Mouse (Mus musculus): Measurements from ENCODE around the gene Zfp575. TPM values are rescaled to one million over a fixed set of nuclear protein-coding genes. Genes with fewer than 3 reads are reported as not detected.

Gene Zfp575
- polyA plus RNA-seq, 1 experiment = 1.4 TPM

- WGBS = 2% methylated on average over 36 of the region's 36 CpGs
- Histone ChIP-seq H3K27me3 (ENCODE audit: control insufficient read depth, insufficient read depth, low read length) (peaks cover 9% of the 10 kb centered on the region; the same call in 1 of the 2 replicates), H3K4me3 (replicated peaks; ENCODE audit: insufficient read depth, low read depth, low read length) (no peak overlapping the region), H3K27ac (ENCODE audit: insufficient read depth, low read length) (no peak overlapping the region), H3K4me1 (ENCODE audit: control insufficient read depth, insufficient read depth, low read length) (peaks cover 4% of the 10 kb centered on the region; the same call in 1 of the 2 replicates)
- DNase-seq = no peak
- TF ChIP-seq POLR2A (IDR thresholded peaks at IDR 0.05; ENCODE audit: borderline replicate concordance, insufficient read depth, low read length) (no peak), CTCF (IDR thresholded peaks at IDR 0.05; ENCODE audit: borderline replicate concordance, insufficient read depth, low read depth, low read length) (no peak)
These were observed 23.5 kb upstream of the Zfp575 start for GRCm38 (mm10) chr7:24610879-24611494.

GRCm38 (mm10) chr7:24610144-24610878, 22.9 kb upstream of the Zfp575 start, which contains the start of gene Phldb3:
Gene Phldb3 (plus strand): TSS chr7:24610763.
- no peak within 1 kb of the TSS for H3K27ac ChIP-seq (ENCODE audit: insufficient read depth, low read length)
- 12% methylated on average over 27 of the region's 27 CpGs for WGBS
- no peak for DNase-seq
- H3K4me1 ChIP-seq (ENCODE audit: control insufficient read depth, insufficient read depth, low read length) = peaks cover 4% of the 10 kb centered on the region; the same call in 1 of the 2 replicates
- TF ChIP-seq POLR2A (IDR thresholded peaks at IDR 0.05; ENCODE audit: borderline replicate concordance, insufficient read depth, low read length) = no peak
- TF ChIP-seq CTCF (IDR thresholded peaks at IDR 0.05; ENCODE audit: borderline replicate concordance, insufficient read depth, low read depth, low read length) = no peak
- H3K4me3 ChIP-seq (replicated peaks; ENCODE audit: insufficient read depth, low read depth, low read length) = no peak within 1 kb of the TSS
- H3K27me3 ChIP-seq (ENCODE audit: control insufficient read depth, insufficient read depth, low read length) = peaks cover 9% of the 10 kb centered on the region; the same call in 1 of the 2 replicates

GRCm38 (mm10) chr7:24608561-24608960, 21.1 kb upstream of the Zfp575 start:
- Histone ChIP-seq H3K4me1 (ENCODE audit: control insufficient read depth, insufficient read depth, low read length) (peaks cover 4% of the 10 kb centered on the region; the same call in 1 of the 2 replicates), H3K4me3 (replicated peaks; ENCODE audit: insufficient read depth, low read depth, low read length) (no peak overlapping the region), H3K27me3 (ENCODE audit: control insufficient read depth, insufficient read depth, low read length) (peaks cover 9% of the 10 kb centered on the region; the same call in 1 of the 2 replicates), H3K27ac (ENCODE audit: insufficient read depth, low read length) (no peak overlapping the region)
- no peak for DNase-seq
- TF ChIP-seq CTCF (IDR thresholded peaks at IDR 0.05; ENCODE audit: borderline replicate concordance, insufficient read depth, low read depth, low read length) = no peak
- no peak for TF ChIP-seq POLR2A (IDR thresholded peaks at IDR 0.05; ENCODE audit: borderline replicate concordance, insufficient read depth, low read length)
- 84% methylated on average over 8 of the region's 8 CpGs for WGBS

DNA sequence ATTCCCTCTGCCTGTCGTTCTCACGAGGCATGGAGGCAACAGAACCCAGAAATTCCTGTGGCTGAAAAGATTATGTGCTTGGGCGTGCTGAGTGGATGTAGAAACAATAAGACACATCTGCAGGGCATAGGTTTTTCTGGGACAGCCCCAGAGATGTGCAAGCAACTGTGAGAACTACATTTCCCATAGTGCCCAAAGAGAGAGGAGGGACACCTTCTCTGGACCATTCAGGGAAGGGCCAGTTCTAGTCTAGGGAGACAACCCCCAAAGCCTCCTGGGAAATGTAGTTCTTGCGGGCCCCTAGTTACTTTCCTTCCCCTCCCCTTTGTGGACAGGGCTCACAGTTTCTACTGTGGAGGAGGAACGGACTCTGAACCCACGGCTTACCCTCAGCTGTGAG, 20.6 kb upstream of the Zfp575 start:
- DNase-seq = peak; percentile 25 to 46
- Histone ChIP-seq H3K4me3 (replicated peaks; ENCODE audit: insufficient read depth, low read depth, low read length) (no peak overlapping the region), H3K4me1 (ENCODE audit: control insufficient read depth, insufficient read depth, low read length) (peaks cover 4% of the 10 kb centered on the region; the same call in 1 of the 2 replicates), H3K27ac (ENCODE audit: insufficient read depth, low read length) (no peak overlapping the region), H3K27me3 (ENCODE audit: control insufficient read depth, insufficient read depth, low read length) (peaks cover 9% of the 10 kb centered on the region; the same call in 1 of the 2 replicates)
- WGBS = 71% methylated on average over 6 of the region's 6 CpGs
- TF ChIP-seq POLR2A (IDR thresholded peaks at IDR 0.05; ENCODE audit: borderline replicate concordance, insufficient read depth, low read length) (no peak), CTCF (IDR thresholded peaks at IDR 0.05; ENCODE audit: borderline replicate concordance, insufficient read depth, low read depth, low read length) (no peak)

DNA sequence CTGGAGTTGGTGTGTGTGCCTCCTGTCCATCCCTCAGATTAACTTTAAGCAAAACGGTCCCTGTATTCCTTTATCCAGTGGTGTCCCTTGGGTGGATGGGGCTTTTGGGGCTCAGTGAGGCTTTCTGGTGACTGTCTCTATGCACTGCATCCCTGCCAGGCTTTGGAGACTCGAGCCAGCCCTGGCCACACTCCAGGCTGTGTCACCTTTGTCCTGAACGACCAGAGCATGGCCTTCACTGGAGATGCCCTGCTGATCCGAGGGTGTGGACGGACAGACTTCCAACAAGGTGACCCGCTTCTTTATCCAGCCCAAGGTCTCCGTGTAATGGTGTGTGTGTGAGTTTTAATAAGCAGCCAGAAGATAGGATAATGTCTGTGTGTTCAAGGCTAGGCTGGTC, 18.6 kb upstream of the Zfp575 start:
- no peak for DNase-seq
- TF ChIP-seq CTCF (IDR thresholded peaks at IDR 0.05; ENCODE audit: borderline replicate concordance, insufficient read depth, low read depth, low read length) = no peak
- TF ChIP-seq POLR2A (IDR thresholded peaks at IDR 0.05; ENCODE audit: borderline replicate concordance, insufficient read depth, low read length) = no peak
- Histone ChIP-seq H3K27me3 (ENCODE audit: control insufficient read depth, insufficient read depth, low read length) (peaks cover 5% of the 10 kb centered on the region; the same call in 1 of the 2 replicates), H3K4me3 (replicated peaks; ENCODE audit: insufficient read depth, low read depth, low read length) (no peak overlapping the region), H3K27ac (ENCODE audit: insufficient read depth, low read length) (no peak overlapping the region), H3K4me1 (ENCODE audit: control insufficient read depth, insufficient read depth, low read length) (peaks cover 2% of the 10 kb centered on the region; the same call in 1 of the 2 replicates)
- WGBS = 52% methylated on average over 7 of the region's 7 CpGs

DNA sequence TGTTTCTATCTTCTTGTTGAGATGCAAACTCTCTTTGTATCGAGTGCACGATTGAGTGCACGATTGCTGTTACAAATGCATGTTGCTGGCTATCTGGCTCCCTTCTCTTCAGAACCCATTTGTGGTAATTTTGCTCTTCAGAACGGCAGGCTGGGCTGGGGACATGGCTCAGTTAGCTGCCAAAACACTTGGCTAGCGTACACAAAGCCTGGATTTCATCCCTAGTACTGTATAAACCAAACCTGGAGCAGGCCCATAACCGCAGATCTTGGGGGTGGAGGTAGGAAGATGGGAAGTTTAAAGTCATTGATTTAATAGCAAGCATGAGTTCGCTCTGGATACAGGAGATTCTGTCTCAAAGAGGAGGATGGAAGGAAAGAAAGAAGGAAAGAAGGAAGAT, 18.1 kb upstream of the Zfp575 start:
- WGBS = 29% methylated on average over 7 of the region's 7 CpGs
- no peak for DNase-seq
- H3K27ac ChIP-seq (ENCODE audit: insufficient read depth, low read length) = no peak overlapping the region
- TF ChIP-seq CTCF (IDR thresholded peaks at IDR 0.05; ENCODE audit: borderline replicate concordance, insufficient read depth, low read depth, low read length) (no peak), POLR2A (IDR thresholded peaks at IDR 0.05; ENCODE audit: borderline replicate concordance, insufficient read depth, low read length) (no peak)
- peaks cover 1% of the 10 kb centered on the region; the same call in 1 of the 2 replicates for H3K27me3 ChIP-seq (ENCODE audit: control insufficient read depth, insufficient read depth, low read length)
- no peaks in the 10 kb centered on the region for H3K4me1 ChIP-seq (ENCODE audit: control insufficient read depth, insufficient read depth, low read length)
- H3K4me3 ChIP-seq (replicated peaks; ENCODE audit: insufficient read depth, low read depth, low read length) = no peak overlapping the region

- H3K4me1 ChIP-seq (ENCODE audit: control insufficient read depth, insufficient read depth, low read length) = no peaks in the 10 kb centered on the region
- 2% methylated on average over 13 of the region's 13 CpGs for WGBS
- H3K27ac ChIP-seq (ENCODE audit: insufficient read depth, low read length) = no peak overlapping the region
- peak overlapping the region; percentile 62 for H3K4me3 ChIP-seq (replicated peaks; ENCODE audit: insufficient read depth, low read depth, low read length)
- H3K27me3 ChIP-seq (ENCODE audit: control insufficient read depth, insufficient read depth, low read length) = no peaks in the 10 kb centered on the region
- TF ChIP-seq CTCF (IDR thresholded peaks at IDR 0.05; ENCODE audit: borderline replicate concordance, insufficient read depth, low read depth, low read length) (peak; percentile 100), POLR2A (IDR thresholded peaks at IDR 0.05; ENCODE audit: borderline replicate concordance, insufficient read depth, low read length) (no peak)
- DNase-seq = peak; percentile 93 to 96
These were observed 13.6 kb upstream of the Zfp575 start for GRCm38 (mm10) chr7:24600941-24601597.

Measured in cerebellum, adult 2 months (tissue).